Mouse (Mus musculus): ENCODE data around the gene Zmiz2.
"Not testable (repeated sequence)": the region's sequence is repeated elsewhere in the genome, so short reads cannot be mapped to it uniquely, and the experiment has no call there.

Zmiz2 gene

GRCm38 (mm10) chr11:6388726-6389413 lies at the start of gene Zmiz2:
Zmiz2 (plus strand) TSS chr11:6389074.
- DNase-seq (ENCODE audit: inconsistent ontology term), result peak; percentile 98

DNA sequence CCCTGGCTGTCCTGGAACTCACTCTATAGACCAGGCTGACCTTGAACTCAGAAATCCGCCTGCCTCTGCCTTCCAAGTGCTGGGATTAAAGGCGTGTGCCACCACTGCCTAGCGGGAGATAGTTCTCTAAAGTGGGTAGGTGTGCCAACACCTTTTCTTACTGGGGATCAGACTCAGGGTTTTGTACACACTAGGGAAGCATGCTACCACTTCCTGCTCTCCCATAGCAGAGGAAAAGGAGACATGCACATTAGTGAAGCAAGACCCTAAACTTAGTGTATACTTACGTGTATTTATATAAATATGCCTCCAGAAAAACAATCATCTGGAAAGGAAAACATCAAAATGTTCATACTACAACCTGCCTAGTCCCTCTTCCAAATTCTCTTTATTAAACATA lies 42.9 kb upstream of the Zmiz2 start:
- DNase-seq (ENCODE audit: inconsistent ontology term), result no peak

DNA sequence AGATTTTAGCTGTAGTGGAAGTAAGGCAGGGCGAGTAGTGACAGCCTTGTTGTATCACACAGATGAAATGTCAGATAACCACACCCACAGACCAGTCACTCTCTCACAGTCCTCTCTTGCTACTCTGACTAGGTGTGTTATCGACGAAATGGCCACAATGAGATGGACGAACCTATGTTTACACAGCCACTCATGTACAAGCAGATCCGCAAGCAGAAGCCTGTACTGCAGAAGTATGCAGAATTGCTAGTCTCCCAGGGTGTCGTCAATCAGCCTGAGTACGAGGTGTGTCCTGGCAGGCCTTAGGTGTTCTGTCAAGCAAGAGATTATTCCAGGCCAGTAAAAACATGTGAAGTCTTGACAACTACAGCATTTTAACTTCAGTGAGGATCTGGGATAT lies 41.9 kb upstream of the Zmiz2 start:
- DNase-seq (ENCODE audit: inconsistent ontology term), result no peak

DNA sequence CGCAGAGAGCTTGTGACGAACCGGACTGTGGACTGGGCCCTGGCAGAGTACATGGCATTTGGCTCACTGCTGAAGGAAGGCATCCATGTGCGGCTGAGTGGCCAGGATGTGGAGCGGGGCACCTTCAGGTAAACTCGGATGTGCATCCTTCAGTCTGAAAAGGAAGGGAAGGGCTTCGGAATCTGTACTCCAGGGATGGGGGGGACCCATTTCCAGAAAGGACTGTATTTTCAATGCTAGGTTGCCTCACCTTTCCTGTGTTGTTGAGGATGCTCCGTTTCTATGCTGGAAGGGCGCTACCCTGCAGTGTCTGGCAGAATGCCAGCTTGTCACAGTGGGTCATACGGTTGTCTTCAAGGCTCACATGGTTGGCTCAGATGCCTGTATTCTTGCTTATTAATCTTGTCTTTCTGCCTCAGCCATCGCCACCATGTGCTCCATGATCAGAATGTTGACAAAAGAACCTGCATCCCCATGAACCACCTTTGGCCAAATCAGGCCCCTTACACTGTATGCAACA lies 40.1 kb upstream of the Zmiz2 start:
- DNase-seq (ENCODE audit: inconsistent ontology term), result no peak

DNA sequence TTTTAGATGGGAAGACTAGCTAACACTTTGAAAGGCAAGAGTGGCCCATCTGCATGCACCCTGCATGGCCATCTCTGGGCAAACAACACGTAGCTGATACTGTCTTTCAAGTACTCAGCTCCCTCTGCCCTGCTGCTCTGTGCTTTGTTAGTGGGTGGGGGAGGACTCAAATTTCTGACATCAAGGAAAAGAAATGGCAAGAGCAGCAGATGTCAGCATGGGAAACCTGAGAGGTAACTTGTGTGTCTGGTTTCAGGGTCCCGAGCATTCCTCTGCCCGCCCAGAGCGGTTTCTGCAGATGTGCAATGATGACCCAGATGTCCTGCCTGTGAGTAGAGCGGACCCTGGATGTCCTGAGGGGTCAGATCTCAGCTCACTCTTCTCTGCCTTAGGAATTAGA lies 39.3 kb upstream of the Zmiz2 start:
- DNase-seq (ENCODE audit: inconsistent ontology term), result no peak

- no peak for DNase-seq (ENCODE audit: inconsistent ontology term)
Observed at GRCm38 (mm10) chr11:6355106-6355505, 33.8 kb upstream of the Zmiz2 start.

- no peak for DNase-seq (ENCODE audit: inconsistent ontology term)
Observed at GRCm38 (mm10) chr11:6364581-6365275, 24.1 kb upstream of the Zmiz2 start.

DNA sequence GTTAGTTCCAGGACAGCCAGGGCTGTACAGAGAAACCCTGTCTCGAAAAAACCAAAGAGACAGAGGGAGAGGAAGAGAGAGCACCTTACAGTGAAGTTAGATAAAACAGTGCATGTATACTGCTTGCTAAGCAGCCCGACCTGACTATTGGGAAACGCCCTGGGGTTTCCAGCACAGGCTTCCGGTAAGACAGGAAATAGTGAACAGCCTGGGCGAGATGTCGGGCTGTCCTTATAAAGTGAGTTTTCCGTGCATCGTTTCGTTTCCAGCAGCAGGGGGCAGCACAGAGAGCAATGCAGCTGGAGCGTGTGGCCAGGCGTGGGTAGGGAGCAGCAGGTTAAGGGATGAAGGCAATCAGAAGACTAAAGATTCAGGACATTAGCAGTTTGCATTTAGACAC lies 23.0 kb upstream of the Zmiz2 start:
- peak; percentile 11 for DNase-seq (ENCODE audit: inconsistent ontology term)

- DNase-seq (ENCODE audit: inconsistent ontology term), result no peak
Observed at GRCm38 (mm10) chr11:6366434-6366833, 22.4 kb upstream of the Zmiz2 start.

DNA sequence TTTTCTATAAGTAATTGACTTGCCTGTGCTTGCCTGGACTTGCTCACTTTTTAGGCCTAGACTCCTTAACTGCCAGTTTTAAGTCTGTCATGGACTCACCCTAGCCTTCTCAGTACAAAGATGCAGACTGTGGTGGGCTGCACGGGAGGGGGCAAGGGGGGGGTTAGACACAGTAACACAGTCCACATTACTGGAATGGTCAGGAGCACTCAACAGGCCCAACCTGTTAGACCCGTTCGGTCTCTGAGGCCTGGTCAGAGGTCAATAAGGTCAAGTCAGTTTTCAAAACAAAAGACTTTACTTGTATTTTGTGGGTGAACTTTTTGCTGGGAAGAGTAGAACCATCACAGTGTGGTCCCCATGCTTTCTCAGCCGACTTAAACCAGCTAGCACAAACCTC lies 21.7 kb upstream of the Zmiz2 start:
- no peak for DNase-seq (ENCODE audit: inconsistent ontology term)

GRCm38 (mm10) chr11:6367986-6368385 lies 20.9 kb upstream of the Zmiz2 start:
- DNase-seq (ENCODE audit: inconsistent ontology term), result not testable (repeated sequence)

- DNase-seq (ENCODE audit: inconsistent ontology term), result no peak
Observed at GRCm38 (mm10) chr11:6371376-6372155, 17.3 kb upstream of the Zmiz2 start.

GRCm38 (mm10) chr11:6372784-6373183 lies 16.1 kb upstream of the Zmiz2 start:
- DNase-seq (ENCODE audit: inconsistent ontology term), result no peak

DNA sequence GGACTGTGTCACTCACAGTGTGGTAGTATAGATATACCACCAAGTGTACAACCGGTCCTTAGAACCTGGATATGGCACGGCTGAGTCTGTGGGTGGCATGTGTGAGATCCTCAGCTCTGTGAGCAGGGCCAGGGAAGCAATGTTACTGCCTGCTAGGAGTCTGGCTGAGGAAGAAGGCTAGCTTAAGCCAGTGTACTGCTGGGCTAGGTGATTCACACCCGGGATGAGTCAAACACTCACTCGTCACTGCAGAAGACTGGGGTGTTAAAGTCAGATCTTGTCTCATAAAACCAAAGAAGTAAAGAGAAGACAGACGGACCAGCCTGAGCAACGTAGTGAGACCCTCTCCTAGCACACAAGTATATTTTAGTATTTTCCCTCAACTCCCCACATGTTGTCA lies 8.0 kb upstream of the Zmiz2 start:
- no peak for DNase-seq (ENCODE audit: inconsistent ontology term)

DNA sequence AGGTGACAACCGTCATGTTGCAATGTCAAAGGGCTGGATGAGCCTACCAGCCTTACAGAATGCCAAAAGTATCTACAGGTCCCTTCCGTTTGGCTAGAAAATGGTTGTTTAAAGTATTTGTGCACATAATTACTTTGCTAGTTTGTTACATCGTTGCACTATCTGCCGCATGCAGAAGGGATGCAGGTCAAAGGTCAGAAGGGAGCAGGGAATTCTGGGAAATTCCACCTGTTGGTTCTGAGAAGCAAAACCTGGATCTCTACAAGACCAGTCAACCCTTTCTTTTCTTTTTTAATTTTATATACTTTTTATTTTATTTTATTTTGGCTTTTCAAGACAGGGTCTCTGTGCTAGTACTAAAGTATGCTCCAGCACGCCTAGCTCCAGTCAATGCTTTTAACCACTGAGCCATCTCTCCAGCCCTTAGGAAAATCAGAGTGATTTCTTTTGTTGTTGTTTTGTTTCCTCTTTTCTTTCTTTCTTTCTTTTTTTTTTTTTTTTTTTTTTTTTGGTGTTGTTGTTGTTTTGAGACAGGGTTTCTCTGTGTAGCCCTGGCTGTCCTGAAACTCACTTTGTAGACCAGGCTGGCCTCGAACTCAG lies 648 bp upstream of the Zmiz2 start:
- no peak for DNase-seq (ENCODE audit: inconsistent ontology term)

DNA sequence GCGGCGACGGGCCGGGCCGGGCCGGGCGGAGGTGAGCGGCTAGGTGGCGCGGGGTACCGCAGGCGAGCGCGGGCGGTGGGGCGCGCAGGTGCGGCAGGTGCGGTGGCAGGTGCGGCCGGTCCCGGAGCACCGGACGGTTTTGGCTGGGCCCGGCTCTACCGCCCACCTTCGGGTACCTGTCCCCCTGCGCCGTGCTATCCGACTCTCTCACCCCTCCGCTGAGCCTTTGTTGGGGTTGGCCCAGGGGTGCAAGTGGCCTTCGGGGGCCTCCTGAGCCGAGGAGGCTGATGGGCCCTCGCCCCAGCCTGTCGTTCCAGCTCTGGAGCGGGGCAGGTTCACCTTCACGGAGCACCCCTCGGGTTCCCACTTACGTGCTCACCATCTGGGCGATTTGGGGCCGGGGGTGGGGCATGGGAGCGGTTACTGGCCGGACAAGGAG lies 628 bp downstream of the Zmiz2 start:
- peak; percentile 18 for DNase-seq (ENCODE audit: inconsistent ontology term)

GRCm38 (mm10) chr11:6390376-6391053 lies 1.6 kb downstream of the Zmiz2 start:
- no peak for DNase-seq (ENCODE audit: inconsistent ontology term)

- DNase-seq (ENCODE audit: inconsistent ontology term), result no peak
Observed at GRCm38 (mm10) chr11:6391516-6392276, 2.8 kb downstream of the Zmiz2 start.

DNA sequence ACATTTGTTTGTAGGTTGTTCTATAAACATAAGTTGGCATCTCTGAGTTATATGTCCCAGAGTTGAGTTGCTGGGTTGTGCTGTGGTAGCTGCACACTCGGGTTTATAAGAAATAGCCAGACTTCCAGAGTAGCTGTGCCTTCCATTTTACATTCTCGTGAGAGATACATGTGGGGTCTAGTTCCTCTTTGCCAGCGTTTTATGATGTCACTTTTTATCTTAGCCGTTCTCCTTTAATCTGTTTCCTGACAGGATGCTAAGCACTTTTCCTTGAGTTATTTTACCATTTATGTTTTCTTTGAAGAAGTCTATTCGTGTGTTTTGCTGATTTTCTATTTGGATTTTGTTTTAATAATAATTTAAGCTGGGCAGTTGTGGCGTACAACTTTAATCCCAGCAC lies 4.0 kb downstream of the Zmiz2 start:
- DNase-seq (ENCODE audit: inconsistent ontology term), result no peak

DNA sequence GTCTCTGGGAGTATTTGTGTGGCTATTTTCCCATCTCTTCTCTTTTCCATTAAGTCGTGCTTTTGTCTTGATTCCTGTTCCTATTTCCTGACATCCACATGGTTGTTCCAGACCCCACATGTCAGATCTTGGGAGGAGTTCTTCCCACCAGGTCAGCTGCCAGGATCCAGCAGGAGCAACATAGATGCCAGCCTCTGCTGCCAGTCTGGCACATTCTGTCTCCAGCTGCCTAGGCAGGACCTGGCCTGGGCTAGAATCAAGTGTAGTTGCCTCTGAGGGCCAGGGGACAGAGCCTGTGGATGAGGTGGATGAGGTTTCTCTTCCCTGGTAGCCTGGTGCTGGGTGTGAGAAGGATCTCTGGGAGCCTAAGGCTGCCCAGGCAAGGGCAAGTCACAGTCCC lies 5.0 kb downstream of the Zmiz2 start:
- no peak for DNase-seq (ENCODE audit: inconsistent ontology term)

- no peak for DNase-seq (ENCODE audit: inconsistent ontology term)
Observed at GRCm38 (mm10) chr11:6395565-6395964, 6.7 kb downstream of the Zmiz2 start.

Measured in Muller cell, postnatal 12 days (primary cell).